Comparison of ENCODE assay signal across 21 mouse cellular contexts in genomic region chr5:139243384-139243783, GRCm38 (mm10). TPM values are rescaled to one million over a fixed set of nuclear protein-coding genes. Genes with fewer than 3 reads are reported as not detected.
DNase-seq lines count a peak whose midpoint lies in the region; ATAC-seq and TF ChIP-seq lines count a peak whose summit lies in the region.
"Had no signal": no experiment of that assay in that cellular context is flagged by ENCODE, and none has a peak within 500 bp of the region (broad histone marks: within the 10 kb centered on the region; RNA-seq: fewer than 3 reads in every experiment).

No protein-coding gene starts in this region.

- no peak for TF ChIP-seq RAD21 in MEL (IDR thresholded peaks at IDR 0.05; ENCODE audit: low read depth, low read length)

- peak; percentile 28; the same call in 1 of the 2 replicates for ATAC-seq in heart, embryonic 14.5 days (ENCODE audit: insufficient number of reproducible peaks, insufficient read depth, low FRiP score, low read depth)
- peak; percentile 32; the same call in 1 of the 2 replicates for ATAC-seq in liver, embryonic 16.5 days (ENCODE audit: low read depth)
- no peak for ATAC-seq in liver, embryonic 11.5 days (replicated peaks; ENCODE audit: low FRiP score)
- ATAC-seq in megakaryocyte progenitor cell, adult 5-6 weeks (replicated peaks; ENCODE audit: poor library complexity), result peak; percentile 84
- ATAC-seq: intestine, embryonic 16.5 days had no signal

- H3K4me2 ChIP-seq in heart, embryonic 14.5 days (ENCODE audit: low read length), result no peak overlapping the region
- no peak overlapping the region for H3K4me2 ChIP-seq in liver, embryonic 16.5 days (ENCODE audit: low read depth, low read length)
- H3K4me2 ChIP-seq in liver, embryonic 11.5 days, result no peak overlapping the region
- H3K4me2 ChIP-seq: hindbrain, embryonic 15.5 days; kidney, embryonic 15.5 days; neural tube, embryonic 15.5 days had no signal

- no peaks in the 10 kb centered on the region for H3K27me3 ChIP-seq in heart, embryonic 14.5 days (ENCODE audit: control insufficient read depth, insufficient read depth, low read length)
- H3K27me3 ChIP-seq in liver, embryonic 16.5 days (ENCODE audit: control insufficient read depth, insufficient read depth, low read depth, low read length), result no peaks in the 10 kb centered on the region
- no peaks in the 10 kb centered on the region for H3K27me3 ChIP-seq in liver, embryonic 11.5 days (replicated peaks; ENCODE audit: control insufficient read depth, insufficient read depth, low read length)
- no peaks in the 10 kb centered on the region for H3K27me3 ChIP-seq in MEL (ENCODE audit: control insufficient read depth in 1 of 2, insufficient read depth in 2 of 2, low read length in 2 of 2)
- H3K27me3 ChIP-seq: hindbrain, embryonic 15.5 days; kidney, embryonic 15.5 days; megakaryocyte, embryonic 14.5 days; neural tube, embryonic 15.5 days had no signal

- peak overlapping the region in 1 of 2 experiments; percentile 61; a peak in 1 of 4 replicates for H3K27ac ChIP-seq in heart, embryonic 14.5 days (replicated peaks in 1 of 2; ENCODE audit: control insufficient read depth in 1 of 2, insufficient read depth in 1 of 2, low read depth in 2 of 2, low read length in 2 of 2)
- no peak overlapping the region for H3K27ac ChIP-seq in liver, embryonic 16.5 days (ENCODE audit: low read length)
- no peak overlapping the region for H3K27ac ChIP-seq in liver, embryonic 11.5 days (ENCODE audit: low read depth, low read length)
- no peak overlapping the region for H3K27ac ChIP-seq in MEL (ENCODE audit: control insufficient read depth, low read depth, low read length)
- H3K27ac ChIP-seq: hindbrain, embryonic 15.5 days; kidney, embryonic 15.5 days; left cerebral cortex, adult 2 months; liver, embryonic 14.5 days; neural tube, embryonic 15.5 days had no signal

- H3K4me3 ChIP-seq in heart, embryonic 14.5 days (ENCODE audit: control insufficient read depth in 1 of 2, insufficient read depth in 1 of 2, low read depth in 1 of 2, low read length in 2 of 2), result no peak overlapping the region
- no peak overlapping the region for H3K4me3 ChIP-seq in liver, embryonic 16.5 days (ENCODE audit: low read depth, low read length)
- H3K4me3 ChIP-seq in liver, embryonic 11.5 days (ENCODE audit: low read depth, low read length), result no peak overlapping the region
- H3K4me3 ChIP-seq in MEL (ENCODE audit: control insufficient read depth in 1 of 2, insufficient read depth in 1 of 2, low read depth in 2 of 2, low read length in 2 of 2), result no peak overlapping the region
- H3K4me3 ChIP-seq: hindbrain, embryonic 15.5 days; kidney, embryonic 15.5 days; left cerebral cortex, adult 2 months; megakaryocyte, embryonic 14.5 days; neural tube, embryonic 15.5 days had no signal

- no peaks in the 10 kb centered on the region for H3K9me3 ChIP-seq in heart, embryonic 14.5 days (ENCODE audit: control insufficient read depth, low read length)
- H3K9me3 ChIP-seq in liver, embryonic 16.5 days (replicated peaks; ENCODE audit: control insufficient read depth, low read length), result no peaks in the 10 kb centered on the region
- H3K9me3 ChIP-seq in liver, embryonic 11.5 days (ENCODE audit: control insufficient read depth, low read length), result no peaks in the 10 kb centered on the region
- H3K9me3 ChIP-seq in MEL (replicated peaks; ENCODE audit: insufficient read depth, low read length), result no peaks in the 10 kb centered on the region
- H3K9me3 ChIP-seq: hindbrain, embryonic 15.5 days; kidney, embryonic 15.5 days; megakaryocyte, embryonic 14.5 days; neural tube, embryonic 15.5 days had no signal

- no peak overlapping the region for H3K9ac ChIP-seq in heart, embryonic 14.5 days (ENCODE audit: low read length)
- H3K9ac ChIP-seq in liver, embryonic 16.5 days (ENCODE audit: low read depth, low read length), result no peak overlapping the region
- H3K9ac ChIP-seq in liver, embryonic 11.5 days (ENCODE audit: low read depth, low read length), result no peak overlapping the region
- H3K9ac ChIP-seq in MEL (ENCODE audit: control insufficient read depth, low read depth, low read length, poor library complexity, severe bottlenecking), result no peak overlapping the region
- H3K9ac ChIP-seq: hindbrain, embryonic 15.5 days; kidney, embryonic 15.5 days; liver, embryonic 14.5 days; neural tube, embryonic 15.5 days had no signal

- 33% methylated on average over 1 of the region's 1 CpGs for WGBS in heart, embryonic 14.5 days
- 73% methylated on average over 1 of the region's 1 CpGs for WGBS in liver, embryonic 16.5 days (ENCODE audit: insufficient replicate concordance)
- WGBS in liver, embryonic 11.5 days, result 92% methylated on average over 1 of the region's 1 CpGs

- no peaks in the 10 kb centered on the region for H3K79me2 ChIP-seq in MEL (ENCODE audit: control insufficient read depth, insufficient read depth, low read length, poor library complexity)

- no peak for TF ChIP-seq POLR2A in MEL (IDR thresholded peaks at IDR 0.05; ENCODE audit: control insufficient read depth in 1 of 2, insufficient read depth in 1 of 2, low read depth in 1 of 2, low read length in 2 of 2, poor library complexity in 1 of 2)

- TF ChIP-seq EP300 in MEL (IDR thresholded peaks at IDR 0.05; ENCODE audit: low read depth in 1 of 2, low read length in 2 of 2), result no peak

- no peak for TF ChIP-seq CTCF in MEL (IDR thresholded peaks at IDR 0.05 in 2 of 3, conservative IDR thresholded peaks at IDR 0.05 in 1 of 3; ENCODE audit: control insufficient read depth in 1 of 3, insufficient read depth in 1 of 3, low read depth in 2 of 3, low read length in 3 of 3, poor library complexity in 1 of 3, severe bottlenecking in 1 of 3)

- H3K4me1 ChIP-seq in heart, embryonic 14.5 days (ENCODE audit: control insufficient read depth in 2 of 2, insufficient read depth in 2 of 2, low read length in 2 of 2), result peaks cover 9 to 30% of the 10 kb centered on the region in 2 experiments
- H3K4me1 ChIP-seq in liver, embryonic 16.5 days (ENCODE audit: control insufficient read depth, low read depth, low read length), result peaks cover 9% of the 10 kb centered on the region
- peaks cover 10% of the 10 kb centered on the region; the same call in 1 of the 2 replicates for H3K4me1 ChIP-seq in liver, embryonic 11.5 days (replicated peaks; ENCODE audit: control insufficient read depth, insufficient read depth, low read length)
- H3K4me1 ChIP-seq in MEL (ENCODE audit: control insufficient read depth in 1 of 2, insufficient read depth in 2 of 2, low read length in 2 of 2), result peaks cover 0 to 4% of the 10 kb centered on the region in 2 experiments; a peak in 1 of 4 replicates
- H3K4me1 ChIP-seq: hindbrain, embryonic 15.5 days; kidney, embryonic 15.5 days; neural tube, embryonic 15.5 days had no signal

- peaks cover 94% of the 10 kb centered on the region for H3K36me3 ChIP-seq in heart, embryonic 14.5 days (ENCODE audit: control insufficient read depth, insufficient read depth, low read length)
- H3K36me3 ChIP-seq in liver, embryonic 16.5 days (ENCODE audit: control insufficient read depth, insufficient read depth), result peaks cover 64% of the 10 kb centered on the region
- peaks cover 64% of the 10 kb centered on the region for H3K36me3 ChIP-seq in liver, embryonic 11.5 days (ENCODE audit: control insufficient read depth, insufficient read depth, low read length)
- peaks cover 16 to 38% of the 10 kb centered on the region in 2 experiments for H3K36me3 ChIP-seq in MEL (ENCODE audit: control insufficient read depth in 1 of 2, insufficient read depth in 2 of 2, low read length in 2 of 2)

- no peak for DNase-seq in heart, adult 9 months (ENCODE audit: low spot score in 2 of 2)
- DNase-seq in liver, embryonic 11.5 days (ENCODE audit: low spot score), result no peak
- peak; percentile 63 for DNase-seq in MEL (ENCODE audit: low read depth, low spot score)
- DNase-seq in urinary bladder, adult 18-20 months (ENCODE audit: low spot score in 2 of 2), result no peak
- DNase-seq in kidney, adult 11 months, result no peak
- DNase-seq: cerebellum, adult 9-10 months; kidney, postnatal 4 days; layer of hippocampus, adult 9-11 months; lung, postnatal 14 days; right cerebral cortex, postnatal 4 days; thymus, postnatal 14 days had no signal

TF ChIP-seq in MEL, 35 proteins besides CTCF, POLR2A, EP300 and RAD21:
- TF ChIP-seq MXI1 (IDR thresholded peaks at IDR 0.05; ENCODE audit: low read depth, low read length) (0 out of 2 replicates have a peak, but pooled peaks have one; percentile 20), TAL1 (IDR thresholded peaks at IDR 0.05; ENCODE audit: low read length) (peak; percentile 41; the same call in 1 of the 2 replicates), ETS1 (IDR thresholded peaks at IDR 0.05; ENCODE audit: low read depth, low read length) (peak; percentile 88), USF1 (IDR thresholded peaks at IDR 0.05; ENCODE audit: low read depth, low read length) (no peak)

RNA-seq across cellular contexts. Expression of gene Get4, which starts 8.7 kb away (rescaled TPM):
- 138 and 144 TPM in 2 replicates for polyA plus RNA-seq in heart, embryonic 14.5 days (2014; fragmentation: Nextera tagmentation; extraction: Ambion mirVana)
- 90.0 and 98.0 TPM in 2 replicates for polyA plus RNA-seq in liver, embryonic 16.5 days (2015; fragmentation: Nextera tagmentation; extraction: Ambion mirVana)
- 208 and 209 TPM in 2 replicates for polyA plus RNA-seq in liver, embryonic 11.5 days (2014; fragmentation: Nextera tagmentation; extraction: Ambion mirVana)
- total RNA-seq in MEL (2012; rRNA removed), result 108 and 117 TPM in 2 replicates
- 100 to 1,000 TPM in 1 of 2 experiments, not detected in 1; 180 TPM for polyA plus RNA-seq in MEL (2012; ENCODE audit: insufficient read depth in 1 of 2, insufficient read length in 2 of 2, low read depth in 1 of 2, low replicate concordance in 2 of 2, missing spikeins in 1 of 2)
- 23.0 and 39.2 TPM in 2 replicates for total RNA-seq in megakaryocyte progenitor cell, adult 5-6 weeks (2015)
- 17.4 and 27.4 TPM in 2 replicates for total RNA-seq in megakaryocyte progenitor cell, adult 5-6 weeks (2017)

RNA-seq across cellular contexts. Expression of gene Sun1, which starts 42.9 kb away (rescaled TPM):
- polyA plus RNA-seq in heart, embryonic 14.5 days (2014; fragmentation: Nextera tagmentation; extraction: Ambion mirVana), result 39.6 and 41.4 TPM in 2 replicates
- 19.6 TPM in 2 replicates for polyA plus RNA-seq in liver, embryonic 16.5 days (2015; fragmentation: Nextera tagmentation; extraction: Ambion mirVana)
- 46.0 and 50.4 TPM in 2 replicates for polyA plus RNA-seq in liver, embryonic 11.5 days (2014; fragmentation: Nextera tagmentation; extraction: Ambion mirVana)
- total RNA-seq in MEL (2012; rRNA removed), result 71.1 and 71.3 TPM in 2 replicates
- 10 to 100 TPM in 1 of 2 experiments, not detected in 1; 79.0 TPM for polyA plus RNA-seq in MEL (2012; ENCODE audit: insufficient read depth in 1 of 2, insufficient read length in 2 of 2, low read depth in 1 of 2, low replicate concordance in 2 of 2, missing spikeins in 1 of 2)
- 18.8 and 21.5 TPM in 2 replicates for total RNA-seq in megakaryocyte progenitor cell, adult 5-6 weeks (2015)
- total RNA-seq in megakaryocyte progenitor cell, adult 5-6 weeks (2017), result 37.2 and 37.4 TPM in 2 replicates
